ENCODE assay signal across 17 mouse cellular contexts in the genomic region with DNA sequence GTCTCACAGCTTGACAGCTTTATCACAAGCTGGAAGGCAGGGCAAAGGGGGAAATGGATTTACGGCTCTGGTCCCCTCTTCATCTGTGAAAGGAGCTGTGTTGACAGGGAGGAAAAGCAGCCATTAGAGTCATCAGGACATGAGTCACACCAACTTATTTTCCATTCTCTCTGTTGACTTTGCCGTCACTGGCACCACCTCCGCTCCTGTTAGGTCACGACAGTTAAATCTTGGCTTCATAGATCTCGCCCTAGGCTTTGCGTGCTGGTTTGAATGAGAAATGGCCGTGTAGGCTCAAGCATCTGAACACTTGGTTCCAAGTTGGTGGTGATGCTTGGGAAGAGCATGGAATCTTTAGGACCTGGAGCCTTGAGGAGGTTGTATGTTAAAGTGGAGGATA. TPM values are rescaled to one million over a fixed set of nuclear protein-coding genes. Genes with fewer than 3 reads are reported as not detected.
A peak's percentile ranks its signal among the peaks of the same experiment; 100 is the strongest.
DNase-seq lines count a peak whose midpoint lies in the region; ATAC-seq lines count a peak whose summit lies in the region.
"Had no signal": no experiment of that assay in that cellular context is flagged by ENCODE, and none has a peak within 500 bp of the region (broad histone marks: within the 10 kb centered on the region; RNA-seq: fewer than 3 reads in every experiment).

No protein-coding gene starts in this region.

- intact Hi-C loops in heart, postnatal 14 days (cut with DNase I): no loop called here
- intact Hi-C loops in gastrocnemius, postnatal 14 days (cut with DNase I; ENCODE audit: low total_unique reads): no loop called here

- H3K27ac ChIP-seq in heart, embryonic 11.5 days (ENCODE audit: low read depth, low read length): peak overlapping the region; percentile 8; the same call in 1 of the 2 replicates
- peak overlapping the region; percentile 71 for H3K27ac ChIP-seq in heart, embryonic 13.5 days (replicated peaks)
- H3K27ac ChIP-seq: liver, embryonic 12.5 days; midbrain, embryonic 13.5 days; neural tube, embryonic 13.5 days had no signal

- H3K4me1 ChIP-seq in heart, embryonic 11.5 days (ENCODE audit: control insufficient read depth, insufficient read depth, low read length): peaks cover 10% of the 10 kb centered on the region; the same call in 1 of the 2 replicates
- peaks cover 38% of the 10 kb centered on the region for H3K4me1 ChIP-seq in heart, embryonic 13.5 days
- H3K4me1 ChIP-seq: liver, embryonic 12.5 days; midbrain, embryonic 13.5 days; neural tube, embryonic 13.5 days had no signal

- WGBS in heart, embryonic 11.5 days (ENCODE audit: insufficient replicate concordance): 39% methylated on average over 7 of the region's 7 CpGs
- WGBS in heart, embryonic 13.5 days: 30% methylated on average over 7 of the region's 7 CpGs

- H3K9ac ChIP-seq in heart, embryonic 11.5 days (ENCODE audit: low read depth, low read length): no peak overlapping the region
- no peak overlapping the region for H3K9ac ChIP-seq in heart, embryonic 13.5 days
- H3K9ac ChIP-seq: liver, embryonic 12.5 days; midbrain, embryonic 13.5 days; neural tube, embryonic 13.5 days had no signal

- no peaks in the 10 kb centered on the region for H3K27me3 ChIP-seq in heart, embryonic 11.5 days (ENCODE audit: control insufficient read depth, insufficient read depth, low read length)
- H3K27me3 ChIP-seq in heart, embryonic 13.5 days (replicated peaks): no peaks in the 10 kb centered on the region
- H3K27me3 ChIP-seq: CH12.LX; liver, embryonic 12.5 days; midbrain, embryonic 13.5 days; neural tube, embryonic 13.5 days had no signal

- no peak for DNase-seq in heart, postnatal 14 days
- DNase-seq in NIH3T3 (ENCODE audit: low read depth): peak; percentile 20
- peak; percentile 30 for DNase-seq in mesoderm, embryonic 11.5 days (ENCODE audit: low read depth, low spot score)
- DNase-seq in gastrocnemius, postnatal 14 days: no peak
- no peak for DNase-seq in left cerebral cortex, adult 11 months (ENCODE audit: low spot score)
- DNase-seq: cerebellum, adult 9-11 months; kidney, postnatal 10 days; retina, postnatal 1 day; spleen, adult 18-20 months had no signal

- H3K4me2 ChIP-seq in heart, embryonic 11.5 days: peak overlapping the region; percentile 10
- peak overlapping the region; percentile 22; the same call in 1 of the 2 replicates for H3K4me2 ChIP-seq in heart, embryonic 13.5 days
- H3K4me2 ChIP-seq: liver, embryonic 12.5 days; midbrain, embryonic 13.5 days; neural tube, embryonic 13.5 days had no signal

- ATAC-seq in heart, embryonic 11.5 days (replicated peaks; ENCODE audit: insufficient number of reproducible peaks, low FRiP score, low TSS enrichment): peak; percentile 50; the same call in 1 of the 2 replicates
- ATAC-seq in heart, embryonic 13.5 days (ENCODE audit: extremely low read depth, insufficient number of reproducible peaks, low FRiP score, low TSS enrichment): no peak
- ATAC-seq: liver, embryonic 12.5 days; midbrain, embryonic 13.5 days had no signal

- H3K9me3 ChIP-seq in heart, embryonic 11.5 days (replicated peaks; ENCODE audit: control insufficient read depth, low read length): no peaks in the 10 kb centered on the region
- H3K9me3 ChIP-seq in heart, embryonic 13.5 days: no peaks in the 10 kb centered on the region
- H3K9me3 ChIP-seq: liver, embryonic 12.5 days; midbrain, embryonic 13.5 days; neural tube, embryonic 13.5 days had no signal

- no peaks in the 10 kb centered on the region for H3K36me3 ChIP-seq in heart, embryonic 11.5 days (ENCODE audit: control insufficient read depth, insufficient read depth, low read length)
- no peaks in the 10 kb centered on the region for H3K36me3 ChIP-seq in heart, embryonic 13.5 days
- H3K36me3 ChIP-seq: liver, embryonic 12.5 days; midbrain, embryonic 13.5 days; neural tube, embryonic 13.5 days had no signal

- no peak overlapping the region for H3K4me3 ChIP-seq in heart, embryonic 11.5 days (ENCODE audit: low read depth, low read length)
- H3K4me3 ChIP-seq in heart, embryonic 13.5 days: no peak overlapping the region
- H3K4me3 ChIP-seq: liver, embryonic 12.5 days; midbrain, embryonic 13.5 days; neural tube, embryonic 13.5 days had no signal

RNA-seq across cellular contexts. Expression of gene Tmem212, which starts 9.6 kb away (rescaled TPM):
- polyA plus RNA-seq in heart, embryonic 11.5 days (2014; fragmentation: Nextera tagmentation; extraction: Ambion mirVana): not detected in 2 replicates
- total RNA-seq in heart, postnatal 14 days (2021): under 1 TPM in 1 of 2 experiments, not detected in 1; 0.55 TPM
- not detected in 2 replicates for polyA plus RNA-seq in heart, embryonic 13.5 days (2015; fragmentation: Nextera tagmentation; extraction: Ambion mirVana)
- not detected for total RNA-seq in gastrocnemius, postnatal 14 days (2021)
- total RNA-seq: CH12.LX had no signal
- polyA plus RNA-seq: embryonic facial prominence, embryonic 11.5 days; forebrain, embryonic 11.5 days; liver, embryonic 12.5 days; midbrain, embryonic 13.5 days; neural tube, embryonic 13.5 days had no signal

RNA-seq across cellular contexts. Expression of gene Pld1, which starts 51.9 kb away (rescaled TPM):
- 5.9 TPM in 2 replicates for polyA plus RNA-seq in heart, embryonic 11.5 days (2014; fragmentation: Nextera tagmentation; extraction: Ambion mirVana)
- 10 to 100 TPM; 16.0 to 19.2 TPM for total RNA-seq in heart, postnatal 14 days (2021)
- polyA plus RNA-seq in heart, embryonic 13.5 days (2015; fragmentation: Nextera tagmentation; extraction: Ambion mirVana): 4.1 and 6.6 TPM in 2 replicates
- 10 to 100 TPM in 1 of 2 experiments, 1 to 10 TPM in 1; 6.7 to 10.5 TPM for total RNA-seq in gastrocnemius, postnatal 14 days (2021)
- total RNA-seq: CH12.LX had no signal

Comparison
In these comparisons a context has a peak if more than half of its experiments do, and no peak if none do; other contexts are left out.
1. DNase-seq: peak in NIH3T3 (single experiment) and mesoderm, embryonic 11.5 days (single experiment); none in heart, postnatal 14 days (0 of 2), gastrocnemius, postnatal 14 days (single experiment) and left cerebral cortex, adult 11 months (single experiment).